Mouse (Mus musculus) gastrocnemius, adult 2 months (tissue): ENCODE measurements around the gene Zdhhc12. TPM values are rescaled to one million over a fixed set of nuclear protein-coding genes. Genes with fewer than 3 reads are reported as not detected.
"Not testable (repeated sequence)": the region's sequence is repeated elsewhere in the genome, so short reads cannot be mapped to it uniquely, and the experiment has no call there.

ENCODE experiments used
- DNase-seq: peaks from one replicate; pipeline ENCODE4 v3.0.0; 2022
- H3K27ac ChIP-seq: fragments of 200-600 bp; 2 replicates; pipeline ENCODE4 v1.8.1; 2022; ENCODE audit warnings: mild to moderate bottlenecking
- H3K4me3 ChIP-seq: fragments of 200-600 bp; 2 replicates; pipeline ENCODE4 v1.8.1; 2022; ENCODE audit warnings: mild to moderate bottlenecking, moderate library complexity
- CTCF ChIP-seq: fragments of 200-600 bp; IDR thresholded peaks from 2 replicates; pipeline ENCODE4 v1.8.1; 2022; ENCODE audit warnings: antibody characterized with exemption, mild to moderate bottlenecking, moderate library complexity
- intact Hi-C: fragments of 180-260 bp; cut with DNase I; formaldehyde crosslinking; loops from one replicate; pipeline ENCODE4 v1.15.1; 2025
- long read RNA-seq, 2 experiments: library from polyadenylated mRNA; stranded (forward); transcript quantifications; one replicate each; pipeline ENCODE4 v2.0.0; 2021
- total RNA-seq, 2 experiments: library from RNA; stranded (reverse); gene quantifications; 2 replicates each; pipeline ENCODE4 v1.2.3; 2021

Zdhhc12 gene
- total RNA-seq, result 1 to 10 TPM; 2.0 to 3.5 TPM
- long read RNA-seq, experiment 1, result 0 reads
- long read RNA-seq, experiment 2, partial matches to known transcripts, result 0 of 1 reads
- long read RNA-seq, experiment 2, other reads (novel, unspliced or antisense), result 0 of 1 reads

- peak within 1 kb of the TSS; percentile 88 for H3K4me3 ChIP-seq
- peak; percentile 7; the same call in 1 of the 2 replicates for TF ChIP-seq CTCF
- intact Hi-C loops, result loop anchor here (2.0 kb wide), 1 partner anchor 15 kb away; no protein-coding TSS in a partner anchor
- peak within 1 kb of the TSS; percentile 83 for H3K27ac ChIP-seq
- peak; percentile 96 for DNase-seq
Observed at GRCm38 (mm10) chr2:30093471-30094207, at the start of gene Zdhhc12. Gene Zdhhc12, minus strand, starts transcription at chr2:30093648.

- DNase-seq, intact Hi-C loops, H3K4me3 ChIP-seq, H3K27ac ChIP-seq: not testable (repeated sequence)
Observed at GRCm38 (mm10) chr2:30140021-30140420, 46.6 kb upstream of the Zdhhc12 start.

DNA sequence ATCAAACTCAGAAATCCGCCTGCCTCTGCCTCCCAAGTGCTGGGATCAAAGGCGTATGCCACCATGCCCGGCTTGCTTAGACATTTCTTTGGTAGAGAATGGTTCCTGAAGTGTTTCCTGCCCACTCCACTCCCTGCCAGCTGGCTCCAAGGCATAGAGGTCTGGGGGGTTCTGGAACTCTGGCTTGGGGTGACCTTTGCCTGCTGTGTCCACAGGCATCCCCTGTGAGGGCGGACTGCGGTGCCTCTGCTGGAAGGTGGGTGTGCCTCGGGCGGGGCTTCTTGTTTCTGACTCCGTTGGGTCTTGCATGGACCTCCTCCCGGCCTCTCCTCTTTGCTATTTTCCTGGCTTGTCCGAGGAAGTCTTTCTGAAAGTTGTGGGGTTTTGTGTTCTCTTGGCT is 43.0 kb upstream of the Zdhhc12 start:
- no peak for DNase-seq
- intact Hi-C loops, result no loop called here
- Histone ChIP-seq H3K27ac (no peak overlapping the region), H3K4me3 (no peak overlapping the region)
- TF ChIP-seq CTCF, result no peak

- DNase-seq, result no peak
- intact Hi-C loops, result no loop called here
Observed at GRCm38 (mm10) chr2:30134928-30135620, 41.6 kb upstream of the Zdhhc12 start.

GRCm38 (mm10) chr2:30134378-30134711 is 40.9 kb upstream of the Zdhhc12 start:
- intact Hi-C loops, result no loop called here
- H3K27ac ChIP-seq, result peak overlapping the region; percentile 98
- TF ChIP-seq CTCF, result no peak
- no peak for DNase-seq
- H3K4me3 ChIP-seq, result peak overlapping the region; percentile 90

More at GRCm38 (mm10) chr2:30134928-30135620, 41.6 kb upstream of the Zdhhc12 start:
- TF ChIP-seq CTCF, result no peak
- H3K4me3 ChIP-seq, result peak overlapping the region; percentile 90
- peak overlapping the region; percentile 98 for H3K27ac ChIP-seq

GRCm38 (mm10) chr2:30133613-30134377 is 40.3 kb upstream of the Zdhhc12 start, which contains the start of gene Tbc1d13:
Gene Tbc1d13, plus strand, starts transcription at chr2:30133746.
- Histone ChIP-seq H3K4me3 (peak within 1 kb of the TSS; percentile 90), H3K27ac (peak within 1 kb of the TSS; percentile 98)
- no peak for TF ChIP-seq CTCF
- DNase-seq, result peak; percentile 99
- intact Hi-C loops, result no loop called here

- Histone ChIP-seq H3K27ac (peak overlapping the region; percentile 98), H3K4me3 (peak overlapping the region; percentile 90)
- intact Hi-C loops, result no loop called here
- no peak for TF ChIP-seq CTCF
- peak; percentile 52 for DNase-seq
Observed at GRCm38 (mm10) chr2:30132801-30133612, 39.6 kb upstream of the Zdhhc12 start.

GRCm38 (mm10) chr2:30131240-30131639 is 37.8 kb upstream of the Zdhhc12 start:
- intact Hi-C loops, result not testable (repeated sequence)

DNA sequence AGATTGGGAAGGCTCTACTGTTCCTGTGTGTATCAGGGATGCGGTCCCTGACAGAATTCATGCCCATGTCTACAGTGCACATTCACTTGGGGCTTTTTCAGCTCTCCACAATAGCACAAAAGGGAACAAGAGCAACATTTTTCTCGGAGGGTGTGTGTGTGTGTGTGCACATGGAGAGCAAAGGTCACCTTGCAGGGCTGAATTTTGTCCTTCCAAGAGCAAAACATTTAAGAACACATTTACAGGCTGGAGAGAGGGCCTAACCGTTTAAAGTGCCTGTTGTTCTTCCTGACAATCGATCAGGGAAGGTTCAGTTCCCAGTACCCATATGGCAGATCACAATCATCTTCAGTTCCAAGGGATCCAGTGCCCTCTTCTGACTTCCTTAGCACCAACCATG is 36.7 kb upstream of the Zdhhc12 start:
- no peak for DNase-seq
- no peak for TF ChIP-seq CTCF
- Histone ChIP-seq H3K27ac (no peak overlapping the region), H3K4me3 (no peak overlapping the region)
- intact Hi-C loops, result no loop called here

More at GRCm38 (mm10) chr2:30131240-30131639, 37.8 kb upstream of the Zdhhc12 start:
- H3K4me3 ChIP-seq, H3K27ac ChIP-seq, DNase-seq: not testable (repeated sequence)

- peak; percentile 86 for TF ChIP-seq CTCF
- intact Hi-C loops, result loop anchor here (1.0 kb wide), 1 partner anchor 34 kb away; no protein-coding TSS in a partner anchor
- Histone ChIP-seq H3K4me3 (no peak overlapping the region), H3K27ac (no peak overlapping the region)
- DNase-seq, result no peak
Observed at GRCm38 (mm10) chr2:30128789-30129188, 35.3 kb upstream of the Zdhhc12 start.

DNA sequence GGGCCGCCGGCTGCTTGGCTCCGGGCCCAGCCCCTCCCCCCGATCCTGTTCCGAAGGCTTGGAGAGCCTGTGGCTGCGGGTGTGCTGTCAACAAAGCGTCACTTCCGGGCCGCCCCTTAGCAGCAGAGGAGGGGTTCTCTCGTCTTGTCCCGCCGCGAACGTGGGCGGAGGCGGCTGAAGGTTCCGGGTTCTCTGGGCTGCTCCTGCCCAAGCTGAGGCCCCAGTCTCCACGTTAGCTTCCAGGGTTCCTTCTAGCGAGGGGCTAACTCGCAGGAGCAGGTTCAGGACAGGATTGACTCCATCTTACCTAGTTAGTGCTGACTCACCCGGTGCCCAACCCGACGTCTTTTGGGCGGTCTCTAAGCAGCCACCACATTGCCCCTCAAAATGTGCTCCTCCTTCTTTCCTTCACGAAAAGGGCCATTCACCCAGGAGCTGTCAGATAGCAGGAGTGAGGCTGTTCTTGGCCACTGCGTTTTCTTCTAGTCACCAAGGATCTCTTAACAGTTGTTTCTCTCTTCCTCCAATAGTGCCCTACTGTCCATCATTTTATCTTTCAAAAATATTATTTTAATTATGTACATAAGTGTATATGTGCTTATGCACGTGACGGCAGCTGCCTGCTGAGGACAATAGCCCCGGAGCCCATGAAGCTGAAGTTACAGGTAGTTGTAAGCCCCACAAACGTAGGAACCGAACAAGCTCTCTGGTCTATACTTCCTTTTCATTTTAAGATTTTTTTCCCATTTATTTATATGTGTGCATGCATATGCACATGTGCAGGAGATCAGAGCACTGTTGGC is 31.2 kb upstream of the Zdhhc12 start, which contains the start of gene Zer1:
Gene Zer1, minus strand, starts transcription at position 114 of the 803 bp plus-strand sequence.
- H3K4me3 ChIP-seq, result peak within 1 kb of the TSS; percentile 80
- peak within 1 kb of the TSS; percentile 98 for H3K27ac ChIP-seq
- intact Hi-C loops, result loop anchor here (1.0 kb wide), 1 partner anchor 146 kb away; no protein-coding TSS in a partner anchor
- no peak for TF ChIP-seq CTCF
- peak; percentile 99 for DNase-seq
